Mouse (Mus musculus) hindbrain, embryonic 13.5 days (tissue): ENCODE measurements around the gene Tbca. TPM values are rescaled to one million over a fixed set of nuclear protein-coding genes. Genes with fewer than 3 reads are reported as not detected.
A peak's percentile ranks its signal among the peaks of the same experiment; 100 is the strongest.

Experiments used
- ATAC-seq: fragments of 200-750 bp; cut with Nextera tagmentation; 2 replicates; pipeline ENCODE4 v1.8.0; 2017; ENCODE audit warnings: moderate TSS enrichment; ENCODE audit not compliant: low FRiP score
- H3K27ac ChIP-seq: fragments of 300-500 bp; sonication (generic); 2 replicates; pipeline ENCODE4 v1.5.1; 2015; ENCODE audit warnings: inconsistent platforms, mild to moderate bottlenecking, moderate library complexity
- H3K27me3 ChIP-seq: fragments of 300-500 bp; sonication (generic); 2 replicates; pipeline ENCODE4 v1.6.1; 2015; ENCODE audit warnings: mild to moderate bottlenecking, inconsistent platforms
- H3K36me3 ChIP-seq: fragments of 300-500 bp; sonication (generic); 2 replicates; pipeline ENCODE4 v1.6.1; 2015; ENCODE audit warnings: mild to moderate bottlenecking, inconsistent platforms
- H3K4me1 ChIP-seq: fragments of 300-500 bp; sonication (generic); replicated peaks from 2 replicates; pipeline ENCODE4 v1.6.1; 2015; ENCODE audit warnings: inconsistent platforms
- H3K4me2 ChIP-seq: fragments of 300-500 bp; sonication (generic); 2 replicates; pipeline ENCODE4 v1.6.1; 2015; ENCODE audit warnings: inconsistent platforms, mild to moderate bottlenecking, moderate library complexity
- H3K4me3 ChIP-seq: fragments of 300-500 bp; sonication (generic); 2 replicates; pipeline ENCODE4 v1.5.1; 2015; ENCODE audit warnings: mild to moderate bottlenecking, inconsistent platforms
- H3K9ac ChIP-seq: fragments of 300-500 bp; sonication (generic); 2 replicates; pipeline ENCODE4 v1.6.1; 2015; ENCODE audit warnings: mild to moderate bottlenecking, inconsistent platforms
- H3K9me3 ChIP-seq: fragments of 300-500 bp; sonication (generic); 2 replicates; pipeline ENCODE4 v1.6.1; 2016; ENCODE audit warnings: inconsistent platforms
- WGBS: fragments of 180-500 bp; shearing (Covaris S2); methylation state at CpG from one replicate; pipeline ENCODE4 v1.1.7; 2015; 5-methylcytosine and 5-hydroxymethylcytosine counted together
- polyA plus RNA-seq: library from polyadenylated mRNA; unstranded; fragments of >200 nt; fragmentation: Nextera tagmentation; extraction: Ambion mirVana; gene quantifications from 2 replicates; pipeline ENCODE4 v1.2.1, GENCODE M21; 2015

Gene Tbca
- polyA plus RNA-seq, 1 experiment from 2014 or later = 286 TPM

DNA sequence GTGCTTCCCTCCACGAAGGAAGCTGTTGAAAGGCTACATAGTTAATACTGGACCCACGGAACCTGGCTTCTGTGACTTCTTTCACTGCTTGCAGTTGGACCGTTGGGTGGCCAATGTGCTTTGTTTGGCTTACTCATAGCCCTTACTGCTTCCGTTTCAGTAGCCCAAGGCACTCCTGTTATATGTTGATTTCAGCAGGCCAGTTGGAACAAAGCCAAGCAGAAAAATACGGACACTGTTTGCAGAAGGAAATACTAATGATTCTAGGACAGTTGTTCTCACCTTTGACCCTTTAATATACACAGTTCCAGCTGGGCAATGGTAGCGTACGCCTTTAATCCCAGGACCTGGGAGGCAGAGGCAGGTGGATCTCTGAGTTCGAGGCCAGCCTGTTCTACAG is 70.5 kb downstream of the Tbca start:
- no peak for ATAC-seq
- Histone ChIP-seq H3K4me1 (no peaks in the 10 kb centered on the region), H3K4me2 (no peak overlapping the region), H3K36me3 (no peaks in the 10 kb centered on the region), H3K4me3 (no peak overlapping the region), H3K27ac (no peak overlapping the region), H3K27me3 (peaks cover 68% of the 10 kb centered on the region), H3K9ac (no peak overlapping the region), H3K9me3 (no peaks in the 10 kb centered on the region)
- 80% methylated on average over 8 of the region's 8 CpGs for WGBS

DNA sequence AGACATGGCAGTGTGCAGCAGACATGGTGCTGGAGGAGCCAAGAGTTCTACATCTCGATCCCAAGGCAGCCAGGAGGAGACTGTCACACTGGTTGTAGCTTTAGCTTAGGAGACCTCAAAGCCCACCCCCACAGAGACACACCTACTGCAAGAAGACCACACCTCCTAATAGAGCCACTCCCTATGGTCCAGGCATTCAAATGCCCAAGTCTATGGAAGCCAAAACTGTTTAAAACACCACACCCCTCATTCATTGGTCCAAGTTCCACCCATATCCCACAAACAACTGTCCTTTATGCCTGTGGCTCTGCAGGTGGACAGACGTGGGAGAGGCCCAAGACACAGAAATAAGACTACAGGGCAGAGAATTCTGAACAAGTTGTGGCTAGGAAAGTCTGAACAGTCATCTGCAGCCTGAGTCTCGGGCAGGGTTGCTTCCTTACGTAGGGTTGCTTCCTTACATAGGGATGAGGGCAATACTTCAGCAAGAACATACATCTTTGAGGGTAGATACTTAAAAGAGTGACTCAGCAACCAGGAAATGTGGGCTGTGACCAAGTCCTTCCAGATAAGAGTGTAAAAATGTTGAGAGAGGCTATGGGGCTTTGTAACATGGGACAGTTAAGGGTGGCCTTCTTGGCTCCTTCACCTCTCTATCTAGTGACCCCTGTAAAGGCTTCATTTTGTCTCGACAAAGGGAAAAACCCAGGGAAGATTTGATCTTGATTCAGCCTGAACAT is 74.0 kb downstream of the Tbca start:
- WGBS = 74% methylated on average over 5 of the region's 5 CpGs

DNA sequence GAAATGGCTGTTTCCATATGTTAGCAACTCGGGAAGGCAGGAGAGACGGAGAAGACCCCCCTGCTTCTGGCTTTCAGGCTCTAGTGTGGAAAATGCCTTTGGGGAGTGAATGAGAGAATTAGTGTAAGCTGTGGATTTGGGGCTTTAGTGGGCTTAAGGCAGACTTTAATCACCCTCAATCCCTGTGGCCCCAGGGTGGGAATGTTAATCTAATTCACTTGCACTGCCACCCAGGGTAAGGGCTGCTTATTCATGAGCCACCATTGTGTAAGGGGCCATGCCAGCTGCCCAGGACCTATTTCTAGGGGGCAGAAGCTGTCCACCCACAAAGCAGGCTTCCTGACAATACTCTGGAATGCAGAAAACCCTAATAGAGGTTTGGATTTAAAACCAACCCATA is 78.2 kb downstream of the Tbca start:
- no peak overlapping the region for H3K4me3 ChIP-seq
- WGBS = 41% methylated on average over 2 of the region's 2 CpGs
- H3K27ac ChIP-seq = no peak overlapping the region
- no peaks in the 10 kb centered on the region for H3K9me3 ChIP-seq
- no peak overlapping the region for H3K4me2 ChIP-seq
- H3K36me3 ChIP-seq = no peaks in the 10 kb centered on the region
- ATAC-seq = no peak
- peaks cover 11% of the 10 kb centered on the region; the same call in 1 of the 2 replicates for H3K4me1 ChIP-seq
- peaks cover 98% of the 10 kb centered on the region for H3K27me3 ChIP-seq
- H3K9ac ChIP-seq = no peak overlapping the region

More for the DNA sequence above, 74.0 kb downstream of the Tbca start:
- H3K9me3 ChIP-seq = no peaks in the 10 kb centered on the region
- peaks cover 89% of the 10 kb centered on the region for H3K27me3 ChIP-seq
- H3K4me1 ChIP-seq = no peaks in the 10 kb centered on the region
- no peak for ATAC-seq
- no peak overlapping the region for H3K27ac ChIP-seq
- H3K9ac ChIP-seq = no peak overlapping the region
- no peak overlapping the region for H3K4me2 ChIP-seq
- H3K4me3 ChIP-seq = no peak overlapping the region
- H3K36me3 ChIP-seq = no peaks in the 10 kb centered on the region

DNA sequence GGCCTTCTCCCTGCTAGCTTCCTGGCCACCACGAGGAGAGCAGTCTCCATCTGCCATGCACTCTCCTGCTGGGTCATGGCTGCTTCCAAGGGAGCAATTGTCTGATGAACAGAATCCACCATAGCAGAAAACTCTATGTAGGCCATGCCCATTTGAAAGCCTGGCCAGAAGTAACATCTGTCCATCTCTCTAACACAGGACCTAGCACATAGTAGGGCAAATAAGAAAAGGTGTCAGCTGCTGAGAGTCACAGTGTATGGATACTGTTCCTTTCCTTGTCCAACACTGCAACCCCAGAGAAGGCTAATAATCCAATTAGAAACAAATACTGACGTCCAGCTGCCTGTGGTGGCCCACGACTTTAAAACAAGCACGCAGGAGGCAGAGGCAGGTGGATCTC is 79.1 kb downstream of the Tbca start:
- Histone ChIP-seq H3K27ac (no peak overlapping the region), H3K9me3 (no peaks in the 10 kb centered on the region), H3K27me3 (peaks cover 97% of the 10 kb centered on the region), H3K4me3 (no peak overlapping the region), H3K4me1 (peaks cover 11% of the 10 kb centered on the region; the same call in 1 of the 2 replicates), H3K4me2 (no peak overlapping the region), H3K36me3 (no peaks in the 10 kb centered on the region), H3K9ac (no peak overlapping the region)
- no peak for ATAC-seq
- 46% methylated on average over 4 of the region's 4 CpGs for WGBS

DNA sequence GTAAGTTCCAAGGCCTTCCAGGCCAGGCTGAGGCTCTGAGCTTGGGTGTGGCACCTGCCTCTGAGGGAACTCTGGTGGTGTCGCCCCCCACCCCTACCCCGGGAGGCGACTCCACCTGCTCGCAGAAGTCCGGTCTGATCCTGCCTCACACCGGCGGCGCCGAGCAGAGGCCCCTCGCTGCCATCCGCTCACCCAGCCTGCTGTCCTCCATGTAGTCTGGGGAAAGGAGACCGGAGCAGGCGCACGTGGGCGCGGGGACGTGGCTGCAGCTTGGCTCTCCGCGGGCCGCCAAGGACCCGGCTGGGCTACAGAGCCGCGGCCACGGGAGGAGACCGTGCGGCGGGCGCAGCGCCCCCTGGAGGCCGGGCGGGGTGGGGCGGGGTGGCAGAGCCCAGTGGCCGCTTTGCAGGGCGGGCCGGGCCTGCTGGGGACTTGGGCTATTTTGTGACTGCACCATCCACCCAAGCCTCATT is 79.8 kb downstream of the Tbca start:
- Histone ChIP-seq H3K4me2 (peak overlapping the region; percentile 45), H3K27ac (no peak overlapping the region), H3K9me3 (no peaks in the 10 kb centered on the region), H3K36me3 (no peaks in the 10 kb centered on the region), H3K4me3 (peak overlapping the region; percentile 28), H3K4me1 (peaks cover 12% of the 10 kb centered on the region), H3K27me3 (peaks cover 97% of the 10 kb centered on the region), H3K9ac (no peak overlapping the region)
- WGBS = 2% methylated on average over 32 of the region's 35 CpGs
- peak; percentile 79 for ATAC-seq

DNA sequence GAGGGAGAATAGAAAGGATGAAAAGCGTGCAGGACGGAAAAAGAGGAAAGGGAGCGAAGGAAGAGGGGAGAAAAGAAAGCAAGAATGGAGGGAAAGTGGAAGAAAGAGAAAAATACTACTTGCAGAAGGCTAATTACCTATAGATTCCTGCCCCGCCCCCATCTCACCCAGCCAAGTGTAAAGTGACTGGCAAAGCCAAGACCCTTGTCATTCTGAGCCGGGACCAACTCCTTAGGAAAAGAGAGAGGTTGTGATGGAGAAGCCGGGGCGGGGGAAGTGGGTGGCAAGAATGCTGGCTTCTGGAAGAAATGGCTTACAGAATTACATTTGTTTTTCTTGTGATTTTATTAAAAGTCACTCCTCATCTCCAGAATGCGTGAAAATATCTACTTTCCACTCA is 80.8 kb downstream of the Tbca start:
- peaks cover 14% of the 10 kb centered on the region for H3K4me1 ChIP-seq
- 2% methylated on average over 8 of the region's 8 CpGs for whole genome bisulfite sequencing
- H3K9ac ChIP-seq = no peak overlapping the region
- no peak for ATAC-seq
- H3K36me3 ChIP-seq = no peaks in the 10 kb centered on the region
- H3K4me3 ChIP-seq = no peak overlapping the region
- 0 out of 2 replicates have a peak overlapping the region, but pooled peaks have one; percentile 6 for H3K4me2 ChIP-seq
- no peak overlapping the region for H3K27ac ChIP-seq
- H3K27me3 ChIP-seq = peaks cover 96% of the 10 kb centered on the region
- H3K9me3 ChIP-seq = no peaks in the 10 kb centered on the region

DNA sequence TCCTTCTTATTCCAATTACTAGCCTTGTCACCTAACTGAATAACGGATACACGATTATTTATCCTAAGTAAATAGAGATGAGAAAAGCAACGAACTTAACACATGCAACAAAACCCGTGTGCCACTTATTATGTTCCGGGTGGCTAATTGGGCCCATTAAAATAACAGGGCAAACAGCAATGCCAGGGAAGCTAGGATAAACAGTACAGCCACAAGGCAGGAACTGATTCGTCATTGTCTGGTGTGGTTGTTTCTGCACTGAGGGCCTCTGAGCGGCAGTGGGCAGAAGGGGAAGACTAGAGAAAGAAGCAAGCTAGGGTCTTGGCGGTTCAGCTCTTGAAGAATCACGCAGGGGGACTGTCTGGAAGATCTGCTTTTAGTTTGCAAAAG is 81.4 kb downstream of the Tbca start:
- Histone ChIP-seq H3K27me3 (peaks cover 96% of the 10 kb centered on the region), H3K4me2 (no peak overlapping the region), H3K36me3 (no peaks in the 10 kb centered on the region), H3K4me3 (no peak overlapping the region), H3K9me3 (no peaks in the 10 kb centered on the region), H3K4me1 (peaks cover 16% of the 10 kb centered on the region), H3K9ac (no peak overlapping the region), H3K27ac (peak overlapping the region; percentile 18; the same call in 1 of the 2 replicates)
- WGBS = 2% methylated on average over 9 of the region's 9 CpGs
- ATAC-seq = no peak

DNA sequence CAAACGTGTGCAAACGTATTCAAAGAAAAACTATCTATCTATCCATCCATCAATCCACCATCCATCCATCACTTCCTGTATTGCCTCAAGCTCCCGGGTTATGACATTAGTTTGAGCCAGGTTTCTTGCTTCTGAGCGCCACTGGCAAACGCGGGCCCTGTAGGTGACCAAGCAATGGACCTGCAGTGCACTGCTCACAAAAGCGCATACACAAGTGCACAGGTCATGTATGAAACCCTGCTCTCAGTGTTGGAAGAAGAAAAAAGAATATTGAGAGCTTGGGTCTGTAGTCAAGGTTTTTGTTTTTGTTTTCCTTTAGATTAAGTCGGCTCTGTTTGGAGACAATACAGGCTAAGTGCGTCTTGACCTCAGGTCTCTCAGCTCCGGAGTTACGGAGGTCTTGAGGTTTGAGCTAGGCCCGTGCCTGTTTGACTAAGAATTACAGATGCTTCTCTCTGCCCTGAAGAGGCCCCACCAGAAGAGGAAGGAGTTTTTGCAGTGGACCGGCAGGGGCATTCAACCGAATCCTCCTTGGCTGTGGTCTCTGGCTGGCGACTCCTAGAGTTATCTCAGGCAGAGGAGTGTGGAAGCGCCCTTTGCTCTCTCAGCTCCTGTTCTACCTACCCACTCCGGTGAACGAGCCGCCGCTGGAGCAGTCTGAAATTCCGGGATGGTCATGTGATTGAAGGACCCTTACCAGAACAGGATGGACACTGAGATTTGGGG is 81.9 kb downstream of the Tbca start:
- no peaks in the 10 kb centered on the region for H3K36me3 ChIP-seq
- H3K4me3 ChIP-seq = no peak overlapping the region
- WGBS = under 1% methylated on average over 21 of the region's 21 CpGs
- no peak overlapping the region for H3K4me2 ChIP-seq
- peak overlapping the region; percentile 18; the same call in 1 of the 2 replicates for H3K27ac ChIP-seq
- H3K9me3 ChIP-seq = no peaks in the 10 kb centered on the region
- peaks cover 19% of the 10 kb centered on the region for H3K4me1 ChIP-seq
- H3K27me3 ChIP-seq = peaks cover 96% of the 10 kb centered on the region
- ATAC-seq = no peak
- no peak overlapping the region for H3K9ac ChIP-seq

DNA sequence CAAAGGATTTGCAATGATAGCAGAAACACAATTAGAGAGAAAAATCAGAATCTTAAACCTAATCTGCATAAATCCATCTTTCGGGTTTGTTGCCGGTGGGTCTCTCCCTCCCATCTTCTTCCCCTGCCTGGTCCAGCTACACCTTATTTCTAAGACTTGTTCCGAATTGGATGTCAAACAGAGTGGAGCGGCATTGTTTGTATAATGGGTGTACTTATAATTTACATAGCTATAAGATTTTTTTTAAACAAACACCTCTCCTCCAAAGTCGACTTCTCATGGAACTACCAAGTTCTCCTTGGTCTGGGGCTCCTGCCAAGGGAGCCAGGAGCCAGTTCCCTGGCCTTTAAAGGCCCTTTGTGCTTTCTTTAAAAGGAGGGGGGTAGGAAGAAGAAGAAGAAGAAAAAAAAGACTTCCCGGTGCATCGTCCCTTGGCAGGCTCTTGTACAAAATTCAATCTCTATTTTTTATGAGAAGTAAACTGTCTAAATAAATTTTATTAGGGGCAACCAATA is 83.2 kb downstream of the Tbca start:
- Histone ChIP-seq H3K4me3 (no peak overlapping the region), H3K27ac (0 out of 2 replicates have a peak overlapping the region, but pooled peaks have one; percentile 5), H3K9me3 (no peaks in the 10 kb centered on the region), H3K9ac (no peak overlapping the region), H3K27me3 (peaks cover 94% of the 10 kb centered on the region), H3K4me2 (no peak overlapping the region), H3K36me3 (no peaks in the 10 kb centered on the region), H3K4me1 (peaks cover 19% of the 10 kb centered on the region)
- no peak for ATAC-seq
- 1% methylated on average over 7 of the region's 7 CpGs for WGBS

DNA sequence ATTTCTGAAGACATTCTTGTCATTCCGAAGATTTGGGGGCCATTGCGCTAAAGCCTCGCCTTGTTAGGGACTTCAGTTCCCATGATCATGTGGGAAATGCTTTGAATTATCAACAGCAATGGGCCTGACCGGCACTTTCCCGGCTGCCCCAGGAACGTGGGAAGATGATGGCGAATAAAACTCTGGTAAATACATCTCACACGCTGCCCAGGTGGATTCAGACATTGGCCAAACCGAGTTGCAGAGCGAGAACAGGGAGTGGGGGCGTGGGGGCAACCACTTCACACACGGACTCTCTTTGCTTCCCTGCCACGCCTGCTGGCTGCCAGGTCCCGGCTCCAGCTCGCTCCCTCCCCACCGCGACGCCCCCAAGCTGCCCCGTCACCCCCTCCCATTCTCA is 83.7 kb downstream of the Tbca start:
- H3K36me3 ChIP-seq = no peaks in the 10 kb centered on the region
- no peak for ATAC-seq
- WGBS = under 1% methylated on average over 19 of the region's 19 CpGs
- peaks cover 94% of the 10 kb centered on the region for H3K27me3 ChIP-seq
- peaks cover 19% of the 10 kb centered on the region for H3K4me1 ChIP-seq
- no peak overlapping the region for H3K4me3 ChIP-seq
- no peak overlapping the region for H3K4me2 ChIP-seq
- no peaks in the 10 kb centered on the region for H3K9me3 ChIP-seq
- peak overlapping the region; percentile 60 for H3K27ac ChIP-seq
- H3K9ac ChIP-seq = no peak overlapping the region

DNA sequence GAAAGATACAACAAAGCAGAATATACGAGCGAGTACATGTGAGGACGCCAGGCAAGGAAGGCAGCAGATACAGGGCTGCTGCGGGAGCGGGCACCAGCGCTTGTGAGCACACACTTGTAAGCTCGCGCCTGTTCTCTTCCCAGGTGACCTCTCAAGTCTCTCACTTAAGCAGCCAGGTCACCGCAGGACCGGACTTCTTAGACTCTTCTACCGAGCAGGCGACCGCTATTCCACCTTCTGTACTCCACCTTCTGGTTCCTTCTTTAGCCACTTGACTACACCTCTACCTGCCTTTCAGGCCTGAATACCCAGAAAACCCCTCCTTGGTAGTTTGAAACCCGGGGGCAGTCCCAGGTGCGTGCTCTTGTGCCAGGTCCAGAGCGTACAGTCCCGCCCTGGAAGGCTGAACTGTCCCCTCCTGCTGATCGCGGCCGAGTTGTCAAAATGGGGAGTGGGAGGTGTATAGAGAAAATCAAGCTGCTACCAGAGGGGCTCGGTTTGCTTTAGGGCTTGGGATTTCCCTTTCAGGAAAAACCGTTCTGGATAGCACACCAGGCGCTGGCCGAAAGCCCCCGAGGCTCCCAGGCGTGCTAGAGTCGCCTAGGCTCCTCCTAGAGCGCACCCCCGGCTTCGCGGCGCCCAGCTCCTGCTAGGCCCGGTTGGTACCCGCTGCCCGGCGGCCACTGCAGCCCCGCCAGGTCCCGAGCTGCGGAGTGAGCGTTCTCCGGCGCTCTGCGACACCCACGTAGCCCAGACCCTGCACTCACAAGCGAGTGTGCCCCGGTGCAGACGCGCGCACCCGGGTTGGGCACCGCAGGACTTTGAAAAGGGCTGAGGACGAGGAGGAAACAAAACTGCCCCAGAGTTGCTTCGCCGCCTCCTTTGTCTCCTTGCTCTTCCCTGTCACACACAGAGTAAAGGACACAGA is 84.7 kb downstream of the Tbca start:
- Histone ChIP-seq H3K9ac (peak overlapping the region; percentile 58), H3K4me1 (peaks cover 19% of the 10 kb centered on the region), H3K4me3 (peak overlapping the region; percentile 23), H3K4me2 (peak overlapping the region; percentile 40), H3K9me3 (no peaks in the 10 kb centered on the region), H3K27ac (peak overlapping the region; percentile 80), H3K36me3 (no peaks in the 10 kb centered on the region), H3K27me3 (peaks cover 92% of the 10 kb centered on the region)
- ATAC-seq = no peak
- WGBS = under 1% methylated on average over 54 of the region's 54 CpGs
